Mouse (Mus musculus) T-helper 1 cell (primary cell): ENCODE results near the gene Camk2g.

Experiments used
- in situ Hi-C: fragments of 300-600 bp; cut with MboI, MseI; formaldehyde crosslinking; loops from one replicate; pipeline ENCODE4 v1.15.1; 2025; ENCODE audit warnings: high pct_unique_total_duplicates

Camk2g gene

GRCm38 (mm10) chr14:20806116-20806840, 12.4 kb upstream of the Camk2g start:
- in situ Hi-C loops: no loop called here

DNA sequence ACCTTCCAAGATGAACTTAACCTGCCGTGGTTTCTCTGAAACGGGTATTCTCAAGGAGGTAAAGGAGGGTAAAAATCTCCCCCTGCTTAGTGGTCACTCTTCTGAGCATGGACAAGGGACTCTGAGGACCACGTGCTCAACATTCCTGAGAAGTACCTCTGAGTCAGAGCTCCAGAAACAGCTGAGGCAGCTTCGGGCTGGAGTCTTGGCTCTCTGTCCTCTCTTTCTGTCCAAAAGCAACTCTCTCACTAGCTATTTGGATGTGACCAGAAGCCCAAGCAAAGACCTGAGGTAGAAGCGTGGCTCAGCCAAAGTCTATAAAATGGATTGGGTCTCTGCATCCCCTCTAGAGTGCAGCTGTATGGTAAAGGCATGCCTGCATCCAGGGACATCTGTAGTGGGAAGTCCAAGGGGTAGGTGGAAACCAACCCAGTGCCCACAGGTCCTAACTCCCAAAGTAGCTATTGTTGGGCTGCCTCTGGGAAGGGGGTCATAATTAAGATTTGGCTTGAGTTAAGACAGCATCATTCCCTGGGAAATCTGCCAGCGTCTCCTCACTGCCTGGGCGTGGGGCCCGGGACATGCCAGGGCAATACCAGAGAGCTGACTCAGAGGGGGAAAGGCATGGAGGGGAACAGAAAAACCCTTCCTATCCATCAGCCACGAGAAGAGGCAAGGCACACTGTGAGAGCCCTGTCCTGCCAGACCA, 11.2 kb upstream of the Camk2g start:
- in situ Hi-C loops: loop anchor here (5.0 kb wide), 1 partner anchor 38 kb away; no protein-coding TSS in a partner anchor

DNA sequence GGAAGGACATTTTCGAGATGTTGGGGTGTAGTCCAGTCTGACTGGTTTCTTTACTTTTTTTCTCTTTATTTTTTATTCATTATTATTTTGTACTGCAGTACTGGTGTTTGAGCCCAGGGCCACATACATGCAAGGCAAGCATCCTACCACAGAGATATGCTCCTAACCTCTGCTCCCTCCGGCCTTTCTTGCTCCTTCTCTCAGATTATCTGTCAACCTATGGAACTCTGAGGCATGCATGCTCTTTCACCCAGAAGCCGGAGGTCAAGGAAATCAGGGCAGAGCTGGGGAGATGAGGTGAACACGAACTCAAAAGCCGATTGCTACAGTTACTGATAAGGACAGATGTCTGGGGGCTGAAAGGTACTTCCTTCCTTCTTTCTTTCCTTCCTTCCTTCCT, 10.6 kb upstream of the Camk2g start:
- in situ Hi-C loops: loop anchor here (5.0 kb wide), 1 partner anchor 37 kb away; no protein-coding TSS in a partner anchor

GRCm38 (mm10) chr14:20803606-20803938, 9.7 kb upstream of the Camk2g start:
- in situ Hi-C loops: loop anchor here (5.0 kb wide), 1 partner anchor 36 kb away; no protein-coding TSS in a partner anchor

DNA sequence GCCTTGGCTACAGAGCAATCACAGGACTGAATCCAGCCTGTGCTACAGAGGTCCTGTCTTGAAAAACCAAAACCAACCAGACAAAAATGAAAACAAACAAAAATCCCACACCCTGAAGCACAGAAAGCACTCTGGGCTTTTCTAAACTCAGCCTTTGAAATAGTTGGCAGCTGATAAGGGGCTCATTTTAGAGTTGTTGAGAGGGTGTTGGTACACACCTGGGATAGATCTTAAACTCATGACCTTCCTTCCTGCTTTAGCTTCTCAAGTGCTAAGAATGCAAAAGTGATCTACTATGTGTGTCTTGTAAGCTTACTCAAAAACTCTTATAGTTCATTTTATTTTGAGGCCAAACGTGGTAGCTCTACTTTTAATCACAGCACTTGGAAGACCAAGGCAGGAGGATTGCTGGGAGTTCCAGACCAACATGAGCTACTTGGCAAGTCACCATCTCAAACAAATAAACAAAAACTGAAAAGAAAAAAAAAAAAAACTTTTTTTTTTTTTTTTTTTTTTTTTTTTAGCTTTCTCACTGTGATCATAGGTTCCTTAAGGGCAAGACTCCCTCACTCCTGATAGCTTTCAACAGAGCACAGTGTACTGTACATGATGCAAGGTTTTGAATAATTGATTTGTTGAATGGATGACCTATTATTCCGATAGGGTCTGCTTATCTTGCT, 9.2 kb upstream of the Camk2g start:
- in situ Hi-C loops: loop anchor here (5.0 kb wide), 1 partner anchor 36 kb away; no protein-coding TSS in a partner anchor

DNA sequence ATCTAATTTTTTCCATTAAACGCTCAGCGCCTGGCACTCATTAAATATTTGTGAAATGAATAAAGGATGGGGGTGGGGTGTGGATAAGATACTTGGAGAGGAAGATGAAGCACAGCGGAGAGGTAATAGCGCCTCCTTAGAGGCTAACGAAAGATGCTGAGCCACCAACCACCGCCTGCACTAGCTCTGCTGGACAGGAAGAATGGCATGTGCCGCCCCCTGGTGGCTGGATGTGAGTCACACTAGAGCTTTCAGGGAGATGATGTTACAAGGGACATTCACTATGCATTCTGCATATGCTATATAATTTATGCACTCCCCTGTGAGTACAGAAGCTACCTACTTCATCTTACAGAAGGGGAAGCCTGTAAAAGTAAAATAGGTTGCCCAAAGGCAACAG, 4.9 kb upstream of the Camk2g start:
- in situ Hi-C loops: no loop called here

DNA sequence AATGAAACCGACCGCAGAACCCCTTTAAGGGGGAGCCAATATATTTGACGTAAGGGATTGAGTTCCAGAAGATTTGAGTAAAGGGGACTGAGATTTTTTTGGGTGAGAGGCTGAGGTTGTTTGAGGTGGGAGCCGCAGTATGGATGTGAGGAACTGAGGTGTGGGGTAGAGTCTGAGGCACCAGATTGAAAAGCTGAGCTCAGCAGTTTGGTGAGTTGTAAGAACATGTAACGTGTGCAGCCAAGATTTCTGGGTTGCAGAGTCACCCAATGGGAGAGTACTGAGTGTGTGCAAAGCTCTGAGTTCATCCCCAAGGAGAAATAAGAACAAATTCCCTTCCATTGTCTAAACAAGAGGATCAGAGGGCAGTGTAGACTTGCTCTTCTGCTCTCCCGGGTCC, 4.4 kb upstream of the Camk2g start:
- in situ Hi-C loops: no loop called here

DNA sequence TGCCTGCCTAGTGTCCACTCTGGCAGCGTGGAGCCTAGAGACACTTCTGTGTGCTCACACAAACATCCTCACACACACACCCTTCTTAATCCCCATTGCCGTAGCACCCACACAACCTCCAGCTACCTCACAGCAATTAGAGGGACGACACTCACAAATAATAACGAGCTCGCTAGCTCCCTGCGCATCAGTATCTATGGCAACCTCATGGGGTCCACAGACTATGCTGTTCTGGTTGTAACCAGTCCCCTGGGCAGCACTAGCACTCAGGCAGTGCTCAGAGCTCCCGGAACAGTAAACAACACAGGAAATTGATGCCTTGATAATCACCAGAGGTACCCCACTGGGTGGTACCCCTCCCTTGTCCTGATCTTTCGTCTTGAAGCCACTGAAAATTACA, 2.8 kb upstream of the Camk2g start:
- in situ Hi-C loops: no loop called here

GRCm38 (mm10) chr14:20796170-20796569, 2.3 kb upstream of the Camk2g start:
- in situ Hi-C loops: no loop called here

- in situ Hi-C loops: no loop called here
Measured at GRCm38 (mm10) chr14:20795423-20796152, 1.7 kb upstream of the Camk2g start.

DNA sequence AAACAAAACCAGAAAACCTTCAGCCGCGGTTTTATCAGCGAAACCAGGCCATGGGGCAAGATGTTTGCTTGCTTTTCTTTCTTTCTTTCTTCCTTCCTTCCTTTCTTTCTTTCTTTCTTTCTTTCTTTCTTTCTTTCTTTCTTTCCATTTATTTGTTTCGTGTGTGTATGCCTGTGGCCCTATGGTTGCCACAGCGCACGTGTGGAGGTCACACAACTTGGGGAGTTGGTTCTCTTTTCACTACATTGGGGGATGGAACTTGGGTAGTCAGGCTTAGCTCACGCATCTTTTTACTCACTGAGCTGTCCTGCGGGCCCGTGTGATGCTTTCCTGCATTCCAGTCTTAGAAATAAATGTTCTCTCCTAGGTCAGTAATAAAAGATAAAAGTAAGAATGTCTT, 701 bp upstream of the Camk2g start:
- in situ Hi-C loops: no loop called here

- in situ Hi-C loops: no loop called here
Measured at GRCm38 (mm10) chr14:20792922-20793757, 748 bp downstream of the Camk2g start.

DNA sequence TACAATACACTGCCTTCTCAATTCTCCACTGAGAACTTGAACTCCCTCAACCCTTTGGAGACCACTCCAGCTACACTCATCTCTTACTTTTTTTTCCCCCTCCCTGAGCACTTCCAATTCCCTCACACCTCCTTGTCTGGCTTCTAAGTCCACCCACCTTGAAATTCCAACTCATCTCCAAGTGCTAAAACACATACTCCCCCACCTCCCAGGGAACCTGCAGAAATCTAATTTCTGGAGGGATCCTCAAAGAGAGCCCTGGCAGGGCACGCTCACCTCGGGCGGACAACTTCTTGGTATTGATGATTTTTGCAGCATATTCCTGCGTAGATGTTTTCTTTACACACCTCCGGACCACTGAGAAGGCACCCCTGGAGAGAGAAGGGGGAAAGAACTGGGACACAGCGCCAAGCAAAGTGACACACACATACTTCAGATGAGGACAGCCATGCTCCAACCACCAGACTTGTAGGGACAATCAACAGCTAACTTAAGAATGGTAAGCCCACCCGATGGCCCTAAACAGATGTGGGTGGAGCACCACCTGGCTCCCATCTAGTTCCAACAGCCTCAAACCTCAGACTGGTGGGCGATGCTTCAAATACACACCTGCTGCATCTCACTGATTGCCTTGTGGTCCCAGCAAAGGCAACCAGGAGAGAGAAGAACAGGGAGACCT, 1.5 kb downstream of the Camk2g start:
- in situ Hi-C loops: no loop called here

- in situ Hi-C loops: no loop called here
Measured at GRCm38 (mm10) chr14:20791511-20792242, 2.2 kb downstream of the Camk2g start.

DNA sequence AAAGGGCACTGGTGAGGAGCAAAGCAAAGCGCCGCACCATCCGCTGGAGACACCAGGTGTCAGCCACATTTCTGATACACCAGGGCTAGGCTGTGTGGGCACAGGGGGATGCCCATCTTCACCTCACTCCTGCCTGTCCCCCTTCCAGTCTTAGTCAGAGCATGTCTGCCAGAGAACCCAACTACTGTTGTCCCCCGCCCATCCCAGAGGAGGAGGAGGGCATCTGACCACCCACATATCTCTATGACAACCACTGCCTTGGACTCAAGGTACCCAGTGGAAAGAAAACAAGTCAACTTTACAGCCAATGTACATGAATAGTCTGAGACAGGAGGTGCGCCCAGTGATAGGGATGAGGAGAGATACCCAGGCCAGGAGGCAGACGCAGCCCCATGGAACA, 2.9 kb downstream of the Camk2g start:
- in situ Hi-C loops: no loop called here

DNA sequence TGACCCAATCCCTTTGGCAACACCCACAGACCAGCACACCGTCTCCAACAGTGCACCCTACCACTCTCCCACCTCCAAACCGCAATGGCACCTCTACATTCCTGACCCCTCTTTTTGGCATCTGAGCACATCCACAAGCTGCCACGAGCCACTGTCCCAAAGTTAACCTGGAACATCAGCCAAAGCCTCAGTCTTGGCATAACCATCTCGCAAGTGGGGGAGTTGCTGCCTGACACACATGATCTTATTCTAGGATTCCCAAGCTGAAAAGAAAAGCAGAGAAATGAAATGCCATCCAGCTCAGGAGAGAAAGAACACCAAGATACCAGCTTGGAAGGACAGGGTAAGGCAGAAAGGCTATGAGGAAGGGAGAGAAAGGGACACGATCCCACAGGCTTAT, 3.4 kb downstream of the Camk2g start:
- in situ Hi-C loops: no loop called here

- in situ Hi-C loops: no loop called here
Measured at GRCm38 (mm10) chr14:20789593-20789992, 4.3 kb downstream of the Camk2g start.

- in situ Hi-C loops: no loop called here
Measured at GRCm38 (mm10) chr14:20788151-20788550, 5.7 kb downstream of the Camk2g start.

DNA sequence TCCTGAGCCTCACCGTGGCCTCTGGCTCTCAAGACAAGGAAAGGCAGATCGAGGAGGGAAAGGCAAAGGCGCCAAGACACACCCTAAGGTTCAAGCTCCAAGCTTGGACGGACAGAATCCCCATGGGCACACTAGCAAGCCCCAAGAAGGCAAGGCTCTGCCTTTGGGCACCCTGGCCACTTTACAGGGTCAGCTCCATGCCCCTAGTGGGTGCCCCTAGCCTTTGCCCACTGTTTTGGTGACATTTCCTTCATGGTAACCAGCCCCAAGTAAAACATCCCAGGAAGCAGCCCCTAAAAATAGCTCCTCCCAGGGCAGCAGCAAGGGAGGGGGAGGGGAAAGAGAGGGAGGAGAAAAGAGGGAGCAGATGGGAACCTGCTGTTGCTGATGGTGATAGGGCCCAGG, 7.3 kb downstream of the Camk2g start:
- in situ Hi-C loops: no loop called here

GRCm38 (mm10) chr14:20786020-20786419, 7.9 kb downstream of the Camk2g start:
- in situ Hi-C loops: no loop called here
